Mouse (Mus musculus) neutrophil, adult 59 days (primary cell): ENCODE measurements around the gene Nlrp4c. TPM values are rescaled to one million over a fixed set of nuclear protein-coding genes. Genes with fewer than 3 reads are reported as not detected.

ENCODE experiments used
- total RNA-seq, 2 experiments: library from RNA; stranded (reverse); gene quantifications; 1 replicate in 1 of 2; 2 replicates in 1 of 2; pipeline ENCODE4 v1.2.4; 2023

The Nlrp4c gene
- total RNA-seq = not detected

GRCm38 (mm10) chr7:6044861-6045260 is at the start of gene Nlrp4c:
Gene Nlrp4c, plus strand, starts transcription at chr7:6045161.

DNA sequence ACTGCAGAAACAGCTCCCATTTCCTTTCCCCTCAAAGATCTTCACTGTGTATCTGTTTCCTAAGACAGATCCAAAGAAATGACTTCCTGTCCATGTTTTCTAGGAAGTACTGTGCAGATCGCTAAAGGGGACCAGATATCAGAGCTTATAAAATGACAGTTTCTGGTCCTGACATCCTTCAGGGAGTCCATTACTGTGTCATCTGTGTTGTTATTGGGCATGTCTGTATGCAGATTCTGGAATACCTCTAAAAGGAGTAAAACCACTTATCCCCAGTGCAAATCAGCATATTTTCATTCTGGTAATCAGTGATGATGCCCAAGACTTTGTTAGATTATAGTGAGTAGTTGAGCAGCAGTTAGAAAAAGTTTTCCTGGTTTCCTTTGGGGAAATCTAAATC is 34.1 kb upstream of the Nlrp4c start, which contains the start of gene Vmn1r65:
Gene Vmn1r65, minus strand, starts transcription at position 101 of the 400 bp plus-strand sequence.

Other genes with a start within 250 kb of the Nlrp4c start
- not detected for gene Vmn1r63, start 239.7 kb upstream of the Nlrp4c start, total RNA-seq
- not detected for gene Vmn1r64, start 160.6 kb upstream of the Nlrp4c start, total RNA-seq
- not detected for gene Vmn1r65, start 34.2 kb upstream of the Nlrp4c start, total RNA-seq
- gene Zfp787, start 110.8 kb downstream of the Nlrp4c start, total RNA-seq = 10 to 100 TPM; 28.5 to 31.3 TPM
- 10 to 100 TPM in 1 of 2 experiments, 1 to 10 TPM in 1; 6.2 to 10.2 TPM for gene Zfp444, start 127.1 kb downstream of the Nlrp4c start, total RNA-seq
- gene Galp, start 151.9 kb downstream of the Nlrp4c start, total RNA-seq = not detected
- not detected for gene Zscan5b, start 177.1 kb downstream of the Nlrp4c start, total RNA-seq
- gene Epp13, start 207.5 kb downstream of the Nlrp4c start, total RNA-seq = not detected
- gene Zfp667, start 241.4 kb downstream of the Nlrp4c start, total RNA-seq = under 1 TPM; 0.24 to 0.35 TPM